Mouse (Mus musculus) liver, embryonic 12.5 days (tissue): Measurements from ENCODE around the gene Apopt1. TPM values are rescaled to one million over a fixed set of nuclear protein-coding genes. Genes with fewer than 3 reads are reported as not detected.

Experiments used
- ATAC-seq: fragments of 200-750 bp; cut with Nextera tagmentation; 2 replicates; pipeline ENCODE4 v1.8.0; 2017; ENCODE audit warnings: moderate number of reproducible peaks, mild to moderate bottlenecking, moderate library complexity
- H3K27ac ChIP-seq: fragments of 300-500 bp; sonication (generic); 2 replicates; pipeline ENCODE4 v1.5.1; 2016; ENCODE audit warnings: mild to moderate bottlenecking
- H3K27me3 ChIP-seq: fragments of 300-500 bp; sonication (generic); replicated peaks from 2 replicates; pipeline ENCODE4 v1.6.1; 2016; ENCODE audit warnings: mild to moderate bottlenecking, moderate library complexity
- H3K36me3 ChIP-seq: fragments of 300-500 bp; sonication (generic); 2 replicates; pipeline ENCODE4 v1.6.1; 2016; ENCODE audit warnings: mild to moderate bottlenecking, moderate library complexity
- H3K4me1 ChIP-seq: fragments of 300-500 bp; sonication (generic); 2 replicates; pipeline ENCODE4 v1.6.1; 2016
- H3K4me2 ChIP-seq: fragments of 300-500 bp; sonication (generic); 2 replicates; pipeline ENCODE4 v1.6.1; 2016; ENCODE audit warnings: mild to moderate bottlenecking, moderate library complexity
- H3K4me3 ChIP-seq: fragments of 300-500 bp; sonication (generic); 2 replicates; pipeline ENCODE4 v1.5.1; 2016; ENCODE audit warnings: mild to moderate bottlenecking, moderate library complexity
- H3K9ac ChIP-seq: fragments of 300-500 bp; sonication (generic); 2 replicates; pipeline ENCODE4 v1.6.1; 2016; ENCODE audit warnings: mild to moderate bottlenecking, moderate library complexity
- H3K9me3 ChIP-seq: fragments of 300-500 bp; sonication (generic); replicated peaks from 2 replicates; pipeline ENCODE4 v1.6.1; 2016; ENCODE audit warnings: mild to moderate bottlenecking, moderate library complexity
- WGBS: fragments of 180-500 bp; shearing (Covaris S2); methylation state at CpG from one replicate; pipeline ENCODE4 v1.1.7; 2016; ENCODE audit not compliant: insufficient replicate concordance; 5-methylcytosine and 5-hydroxymethylcytosine counted together
- polyA plus RNA-seq: library from polyadenylated mRNA; unstranded; fragments of >200 nt; fragmentation: Nextera tagmentation; extraction: Ambion mirVana; gene quantifications from 2 replicates; pipeline ENCODE4 v1.2.1, GENCODE M21; 2016

Gene Apopt1
- polyA plus RNA-seq, 1 experiment from 2014 or later = 36.5 TPM

- no peaks in the 10 kb centered on the region for H3K9me3 ChIP-seq
- H3K4me1 ChIP-seq = peaks cover 67% of the 10 kb centered on the region
- peak; percentile 28 for ATAC-seq
- H3K4me3 ChIP-seq = peak within 1 kb of the TSS; percentile 53
- no peak within 1 kb of the TSS for H3K27ac ChIP-seq
- peak within 1 kb of the TSS; percentile 74 for H3K4me2 ChIP-seq
- under 1% methylated on average over 31 of the region's 31 CpGs for WGBS
- H3K27me3 ChIP-seq = peaks cover 77% of the 10 kb centered on the region
- peak within 1 kb of the TSS; percentile 46 for H3K9ac ChIP-seq
- no peaks in the 10 kb centered on the region for H3K36me3 ChIP-seq
These were observed 40.9 kb upstream of the Apopt1 start, which contains the start of gene Ckb for GRCm38 (mm10) chr12:111672176-111672575. Gene Ckb (minus strand): TSS chr12:111672338.

- Histone ChIP-seq H3K4me2 (peak overlapping the region; percentile 74), H3K9ac (no peak overlapping the region), H3K9me3 (no peaks in the 10 kb centered on the region), H3K4me1 (peaks cover 72% of the 10 kb centered on the region), H3K27ac (no peak overlapping the region), H3K4me3 (peak overlapping the region; percentile 53), H3K27me3 (peaks cover 77% of the 10 kb centered on the region), H3K36me3 (no peaks in the 10 kb centered on the region)
- no peak for ATAC-seq
- 10% methylated on average over 12 of the region's 12 CpGs for WGBS
These were observed 40.5 kb upstream of the Apopt1 start for GRCm38 (mm10) chr12:111672581-111672980.

GRCm38 (mm10) chr12:111674850-111675486 lies 38.1 kb upstream of the Apopt1 start:
- Histone ChIP-seq H3K4me1 (peaks cover 72% of the 10 kb centered on the region), H3K4me3 (no peak overlapping the region), H3K27ac (no peak overlapping the region), H3K9me3 (no peaks in the 10 kb centered on the region), H3K27me3 (peaks cover 61% of the 10 kb centered on the region), H3K9ac (no peak overlapping the region), H3K36me3 (peaks cover 7% of the 10 kb centered on the region), H3K4me2 (no peak overlapping the region)
- WGBS = 3% methylated on average over 2 of the region's 2 CpGs
- no peak for ATAC-seq

- Histone ChIP-seq H3K36me3 (peaks cover 17% of the 10 kb centered on the region), H3K27ac (0 out of 2 replicates have a peak overlapping the region, but pooled peaks have one; percentile 23), H3K4me2 (no peak overlapping the region), H3K4me3 (no peak overlapping the region), H3K4me1 (peaks cover 70% of the 10 kb centered on the region), H3K27me3 (peaks cover 51% of the 10 kb centered on the region), H3K9ac (no peak overlapping the region), H3K9me3 (no peaks in the 10 kb centered on the region)
- WGBS = 47% methylated on average over 6 of the region's 6 CpGs
- ATAC-seq = no peak
These were observed 37.1 kb upstream of the Apopt1 start for GRCm38 (mm10) chr12:111675797-111676580.

- Histone ChIP-seq H3K4me3 (peak overlapping the region; percentile 93), H3K9ac (peak overlapping the region; percentile 82), H3K36me3 (peaks cover 31% of the 10 kb centered on the region), H3K27me3 (peaks cover 37% of the 10 kb centered on the region), H3K4me1 (peaks cover 56% of the 10 kb centered on the region), H3K4me2 (peak overlapping the region; percentile 91), H3K27ac (peak overlapping the region; percentile 88), H3K9me3 (no peaks in the 10 kb centered on the region)
- WGBS = 31% methylated on average over 5 of the region's 5 CpGs
- no peak for ATAC-seq
These were observed 35.6 kb upstream of the Apopt1 start for GRCm38 (mm10) chr12:111677421-111677820.

GRCm38 (mm10) chr12:111677882-111678669 lies 35.0 kb upstream of the Apopt1 start, which contains the start of gene Trmt61a:
Gene Trmt61a (plus strand): TSS chr12:111678105.
- Histone ChIP-seq H3K9me3 (no peaks in the 10 kb centered on the region), H3K4me1 (peaks cover 56% of the 10 kb centered on the region), H3K27ac (peak within 1 kb of the TSS; percentile 88), H3K4me3 (peak within 1 kb of the TSS; percentile 93), H3K36me3 (peaks cover 38% of the 10 kb centered on the region), H3K4me2 (peak within 1 kb of the TSS; percentile 91), H3K9ac (peak within 1 kb of the TSS; percentile 82), H3K27me3 (peaks cover 30% of the 10 kb centered on the region)
- WGBS = under 1% methylated on average over 51 of the region's 51 CpGs
- ATAC-seq = peak; percentile 84

GRCm38 (mm10) chr12:111678670-111678933 lies 34.5 kb upstream of the Apopt1 start:
- Histone ChIP-seq H3K9me3 (no peaks in the 10 kb centered on the region), H3K9ac (peak overlapping the region; percentile 82), H3K27me3 (peaks cover 25% of the 10 kb centered on the region), H3K4me2 (peak overlapping the region; percentile 91), H3K4me1 (peaks cover 57% of the 10 kb centered on the region), H3K27ac (peak overlapping the region; percentile 88; the same call in 1 of the 2 replicates), H3K36me3 (peaks cover 43% of the 10 kb centered on the region), H3K4me3 (peak overlapping the region; percentile 93)
- ATAC-seq = 0 out of 2 replicates have a peak, but pooled peaks have one; percentile 1
- WGBS = 3% methylated on average over 13 of the region's 13 CpGs

- Histone ChIP-seq H3K27me3 (peaks cover 21% of the 10 kb centered on the region), H3K4me1 (peaks cover 57% of the 10 kb centered on the region), H3K9me3 (no peaks in the 10 kb centered on the region), H3K27ac (0 out of 2 replicates have a peak overlapping the region, but pooled peaks have one; percentile 88), H3K9ac (peak overlapping the region; percentile 82), H3K36me3 (peaks cover 47% of the 10 kb centered on the region), H3K4me3 (peak overlapping the region; percentile 93), H3K4me2 (peak overlapping the region; percentile 91)
- WGBS = 17% methylated on average over 7 of the region's 7 CpGs
- no peak for ATAC-seq
These were observed 34.1 kb upstream of the Apopt1 start for GRCm38 (mm10) chr12:111678997-111679396.

- no peak overlapping the region for H3K9ac ChIP-seq
- H3K4me1 ChIP-seq = peaks cover 50% of the 10 kb centered on the region
- WGBS = 90% methylated on average over 13 of the region's 13 CpGs
These were observed 32.4 kb upstream of the Apopt1 start for GRCm38 (mm10) chr12:111680661-111681060.

GRCm38 (mm10) chr12:111681305-111681704 lies 31.8 kb upstream of the Apopt1 start:
- Histone ChIP-seq H3K36me3 (peaks cover 52% of the 10 kb centered on the region), H3K4me3 (no peak overlapping the region), H3K4me1 (peaks cover 45% of the 10 kb centered on the region), H3K4me2 (no peak overlapping the region), H3K27ac (no peak overlapping the region), H3K9me3 (no peaks in the 10 kb centered on the region), H3K9ac (no peak overlapping the region), H3K27me3 (no peaks in the 10 kb centered on the region; the same call in 1 of the 2 replicates)
- WGBS = 75% methylated on average over 8 of the region's 8 CpGs
- ATAC-seq = no peak

More at GRCm38 (mm10) chr12:111680661-111681060, 32.4 kb upstream of the Apopt1 start:
- Histone ChIP-seq H3K4me3 (no peak overlapping the region), H3K27me3 (peaks cover 6% of the 10 kb centered on the region; the same call in 1 of the 2 replicates), H3K36me3 (peaks cover 52% of the 10 kb centered on the region), H3K4me2 (no peak overlapping the region), H3K9me3 (no peaks in the 10 kb centered on the region), H3K27ac (no peak overlapping the region)
- ATAC-seq = no peak

GRCm38 (mm10) chr12:111682003-111682402 lies 31.1 kb upstream of the Apopt1 start:
- H3K36me3 ChIP-seq = peaks cover 52% of the 10 kb centered on the region
- H3K9ac ChIP-seq = no peak overlapping the region
- no peak for ATAC-seq
- no peak overlapping the region for H3K4me2 ChIP-seq
- H3K27me3 ChIP-seq = peaks cover under 1% of the 10 kb centered on the region; the same call in 1 of the 2 replicates
- H3K9me3 ChIP-seq = no peaks in the 10 kb centered on the region
- no peak overlapping the region for H3K4me3 ChIP-seq
- 80% methylated on average over 5 of the region's 5 CpGs for WGBS
- no peak overlapping the region for H3K27ac ChIP-seq
- peaks cover 40% of the 10 kb centered on the region for H3K4me1 ChIP-seq
